ENCODE assay signal across 8 mouse cellular contexts in the genomic region with DNA sequence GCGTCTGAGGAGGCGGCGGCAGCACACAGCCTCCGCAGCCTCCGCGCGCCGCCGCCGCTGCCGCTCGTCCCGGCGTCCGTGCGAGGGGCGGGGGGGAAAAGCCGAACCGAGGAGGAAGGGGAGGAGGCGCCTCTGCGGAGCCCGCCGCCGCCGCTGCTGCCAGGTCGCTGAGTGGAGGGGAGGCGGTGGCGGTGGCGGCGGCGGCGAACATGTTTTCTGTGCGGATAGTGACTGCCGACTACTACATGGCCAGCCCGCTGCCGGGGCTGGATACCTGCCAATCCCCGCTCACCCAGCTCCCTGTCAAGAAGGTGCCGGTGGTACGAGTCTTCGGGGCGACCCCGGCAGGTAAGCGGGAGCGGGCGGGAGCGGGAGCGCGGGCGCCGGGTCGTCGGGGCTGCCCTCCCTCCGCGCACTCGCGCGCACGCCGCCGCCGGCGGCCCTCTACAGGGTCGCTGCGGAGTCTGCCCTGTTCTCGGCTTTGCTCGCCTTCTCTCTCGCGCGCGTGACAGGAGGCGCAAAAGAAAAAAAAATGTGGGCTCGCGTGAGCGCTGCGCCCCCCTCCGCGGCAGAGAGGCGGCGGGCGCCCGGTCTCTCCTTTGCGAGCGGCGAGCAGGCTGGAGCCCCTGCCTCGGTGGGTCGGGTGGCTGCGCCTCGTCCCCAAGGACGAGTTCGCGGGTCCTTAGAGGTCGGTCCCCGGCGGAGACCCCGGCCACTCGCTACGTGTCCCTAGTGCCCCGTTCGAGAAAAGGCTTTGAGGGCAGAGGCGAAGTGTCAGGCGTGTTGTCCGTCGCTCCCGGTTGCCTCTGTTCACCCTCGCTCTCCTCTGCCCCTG. TPM values are rescaled to one million over a fixed set of nuclear protein-coding genes. Genes with fewer than 3 reads are reported as not detected.
A peak's percentile ranks its signal among the peaks of the same experiment; 100 is the strongest.
DNase-seq lines count a peak whose midpoint lies in the region; ATAC-seq and TF ChIP-seq lines count a peak whose summit lies in the region.

No protein-coding gene starts in this region.

- peak overlapping the region; percentile 67 for H3K4me2 ChIP-seq in forebrain, embryonic 13.5 days
- H3K4me2 ChIP-seq in neural tube, embryonic 15.5 days, result peak overlapping the region; percentile 57

- WGBS in forebrain, embryonic 13.5 days, result under 1% methylated on average over 48 of the region's 105 CpGs
- under 1% methylated on average over 58 of the region's 105 CpGs for WGBS in neural tube, embryonic 15.5 days

- H3K9ac ChIP-seq in forebrain, embryonic 13.5 days, result peak overlapping the region; percentile 93
- peak overlapping the region; percentile 98 for H3K9ac ChIP-seq in neural tube, embryonic 15.5 days (replicated peaks)

- no peaks in the 10 kb centered on the region for H3K36me3 ChIP-seq in E14TG2a.4 (ENCODE audit: insufficient read depth, low read length)
- 0 out of 2 replicates have a peak, but pooled peaks cover 3% of the 10 kb centered on the region for H3K36me3 ChIP-seq in forebrain, embryonic 13.5 days (ENCODE audit: poor library complexity, severe bottlenecking)
- no peaks in the 10 kb centered on the region for H3K36me3 ChIP-seq in neural tube, embryonic 15.5 days

- no peaks in the 10 kb centered on the region for H3K27me3 ChIP-seq in E14TG2a.4 (ENCODE audit: insufficient read depth, low read length)
- no peaks in the 10 kb centered on the region for H3K27me3 ChIP-seq in forebrain, embryonic 13.5 days
- no peaks in the 10 kb centered on the region for H3K27me3 ChIP-seq in neural tube, embryonic 15.5 days (replicated peaks)

- intact Hi-C loops in heart, postnatal 10 days (cut with DNase I), result loop anchor here (2.0 to 5.0 kb wide), 5 partner anchors 85 to 560 kb away; a partner anchor contains a TSS

- peak overlapping the region; percentile 97 for H3K4me3 ChIP-seq in E14TG2a.4 (replicated peaks; ENCODE audit: low read length)
- H3K4me3 ChIP-seq in forebrain, embryonic 13.5 days, result peak overlapping the region; percentile 73
- H3K4me3 ChIP-seq in neural tube, embryonic 15.5 days (replicated peaks), result peak overlapping the region; percentile 81

- TF ChIP-seq CTCF in E14TG2a.4 (conservative IDR thresholded peaks at IDR 0.05; ENCODE audit: low read length), result no peak

- H3K9me3 ChIP-seq in E14TG2a.4 (ENCODE audit: low read length), result no peaks in the 10 kb centered on the region
- no peaks in the 10 kb centered on the region for H3K9me3 ChIP-seq in forebrain, embryonic 13.5 days (replicated peaks)
- no peaks in the 10 kb centered on the region for H3K9me3 ChIP-seq in neural tube, embryonic 15.5 days (replicated peaks)

- DNase-seq in c-Kit-positive CD71-positive TER-119-negative erythroid progenitor cells, embryonic 14.5 days (ENCODE audit: low read depth), result peak; percentile 47
- peak; percentile 84 to 85 for DNase-seq in heart, postnatal 10 days
- peak; percentile 74 to 78 for DNase-seq in layer of hippocampus, adult 18-20 months (ENCODE audit: low spot score in 2 of 2)
- DNase-seq in lung, adult 18-20 months, result peak; percentile 79 to 80
- peak; percentile 84 for DNase-seq in testis, postnatal 10 days (ENCODE audit: low spot score)

- peak overlapping the region; percentile 100 for H3K27ac ChIP-seq in forebrain, embryonic 13.5 days
- peak overlapping the region; percentile 100 for H3K27ac ChIP-seq in neural tube, embryonic 15.5 days (replicated peaks)

- H3K4me1 ChIP-seq in E14TG2a.4 (replicated peaks; ENCODE audit: low read depth, low read length), result peaks cover 47% of the 10 kb centered on the region
- peaks cover 24% of the 10 kb centered on the region for H3K4me1 ChIP-seq in forebrain, embryonic 13.5 days
- H3K4me1 ChIP-seq in neural tube, embryonic 15.5 days, result peaks cover 13% of the 10 kb centered on the region

- peak; percentile 67 for ATAC-seq in forebrain, embryonic 13.5 days
- peak; percentile 67 for ATAC-seq in neural tube, embryonic 15.5 days (ENCODE audit: low FRiP score)

RNA-seq across cellular contexts. Expression of a gene that starts 0.6 kb away (rescaled TPM):
- polyA plus RNA-seq in forebrain, embryonic 13.5 days (2015; fragmentation: Nextera tagmentation; extraction: Ambion mirVana), result 17.7 and 21.4 TPM in 2 replicates
- total RNA-seq in heart, postnatal 10 days (2021), result 10 to 100 TPM; 23.1 to 30.5 TPM
- total RNA-seq in layer of hippocampus, adult 18-20 months (2021), result 10 to 100 TPM; 29.2 to 30.8 TPM
- 33.7 and 38.1 TPM in 2 replicates for polyA plus RNA-seq in neural tube, embryonic 15.5 days (2015; fragmentation: Nextera tagmentation; extraction: Ambion mirVana)

Comparison
In these comparisons a context has a peak if more than half of its experiments do, and no peak if none do; other contexts are left out.
1. Peak in every context shown above with its lines: DNase-seq, ATAC-seq, H3K4me3 ChIP-seq and H3K27ac ChIP-seq.